ENCODE assay signal across 8 mouse cellular contexts in genomic region chr11:17160242-17160641, GRCm38 (mm10). TPM values are rescaled to one million over a fixed set of nuclear protein-coding genes. Genes with fewer than 3 reads are reported as not detected.
DNase-seq lines count a peak whose midpoint lies in the region; ATAC-seq and TF ChIP-seq lines count a peak whose summit lies in the region.

No protein-coding gene starts in this region.

- no peak for ATAC-seq in kidney, embryonic 14.5 days (ENCODE audit: low FRiP score, low TSS enrichment)
- 0 out of 2 replicates have a peak, but pooled peaks have one; percentile 39 for ATAC-seq in midbrain, postnatal 0 days (ENCODE audit: low FRiP score)

- peak overlapping the region; percentile 88 for H3ac ChIP-seq in C2C12 (ENCODE audit: control insufficient read depth, insufficient read length, low read depth)

- 3% methylated on average over 12 of the region's 12 CpGs for whole genome bisulfite sequencing in embryonic facial prominence, embryonic 10.5 days
- WGBS in heart, embryonic 10.5 days, result 2% methylated on average over 12 of the region's 12 CpGs
- WGBS in kidney, embryonic 14.5 days, result 1% methylated on average over 12 of the region's 12 CpGs
- WGBS in midbrain, postnatal 0 days, result 3% methylated on average over 12 of the region's 12 CpGs

- peak overlapping the region; percentile 85 for H3K9ac ChIP-seq in kidney, embryonic 14.5 days (ENCODE audit: low read depth, low read length)
- H3K9ac ChIP-seq in midbrain, postnatal 0 days (replicated peaks; ENCODE audit: low read length, poor library complexity, severe bottlenecking), result peak overlapping the region; percentile 99

- peak overlapping the region; percentile 84 for H3K4me3 ChIP-seq in C2C12 (ENCODE audit: insufficient read depth, poor library complexity, severe bottlenecking)
- peak overlapping the region; percentile 73 for H3K4me3 ChIP-seq in embryonic facial prominence, embryonic 10.5 days
- peak overlapping the region; percentile 98 for H3K4me3 ChIP-seq in heart, embryonic 10.5 days
- H3K4me3 ChIP-seq in kidney, embryonic 14.5 days (ENCODE audit: low read length), result peak overlapping the region; percentile 65
- H3K4me3 ChIP-seq in midbrain, postnatal 0 days (ENCODE audit: low read depth, low read length), result peak overlapping the region; percentile 100

- H3K4me2 ChIP-seq in kidney, embryonic 14.5 days (replicated peaks; ENCODE audit: low read depth, low read length), result peak overlapping the region; percentile 70
- H3K4me2 ChIP-seq in midbrain, postnatal 0 days (ENCODE audit: low read depth, low read length, poor library complexity, severe bottlenecking), result peak overlapping the region; percentile 54

- TF ChIP-seq CTCF in C2C12 (IDR thresholded peaks at IDR 0.05; ENCODE audit: control insufficient read depth, insufficient read depth, insufficient read length), result no peak
- peak; percentile 84 for TF ChIP-seq CTCF in midbrain, postnatal 0 days (IDR thresholded peaks at IDR 0.05)

- H3K4me1 ChIP-seq in embryonic facial prominence, embryonic 10.5 days, result peaks cover 23% of the 10 kb centered on the region
- H3K4me1 ChIP-seq in heart, embryonic 10.5 days, result peaks cover 15% of the 10 kb centered on the region
- H3K4me1 ChIP-seq in kidney, embryonic 14.5 days (ENCODE audit: control insufficient read depth, insufficient read depth, low read length), result peaks cover 19% of the 10 kb centered on the region; the same call in 1 of the 2 replicates
- peaks cover 11% of the 10 kb centered on the region; the same call in 1 of the 2 replicates for H3K4me1 ChIP-seq in midbrain, postnatal 0 days (ENCODE audit: insufficient read depth, low read length)

- peaks cover 66% of the 10 kb centered on the region for H3K79me2 ChIP-seq in C2C12 (ENCODE audit: control insufficient read depth, insufficient read depth)

- no peaks in the 10 kb centered on the region for H3K27me3 ChIP-seq in C2C12 (ENCODE audit: control insufficient read depth, insufficient read depth, insufficient read length)
- H3K27me3 ChIP-seq in embryonic facial prominence, embryonic 10.5 days (replicated peaks; ENCODE audit: low read depth, poor library complexity, severe bottlenecking), result no peaks in the 10 kb centered on the region
- H3K27me3 ChIP-seq in heart, embryonic 10.5 days (ENCODE audit: insufficient read depth, poor library complexity, severe bottlenecking), result no peaks in the 10 kb centered on the region
- H3K27me3 ChIP-seq in kidney, embryonic 14.5 days (ENCODE audit: control insufficient read depth, insufficient read depth, low read length), result no peaks in the 10 kb centered on the region
- no peaks in the 10 kb centered on the region for H3K27me3 ChIP-seq in midbrain, postnatal 0 days (ENCODE audit: insufficient read depth, low read length)
- no peaks in the 10 kb centered on the region for H3K27me3 ChIP-seq in splenic B cell, adult 2 months (ENCODE audit: control insufficient read depth, insufficient read depth, low read length, poor library complexity, severe bottlenecking)

- DNase-seq in adrenal gland, postnatal 10 days, result peak; percentile 59
- DNase-seq in embryonic facial prominence, embryonic 10.5 days (ENCODE audit: low spot score), result peak; percentile 61
- DNase-seq in heart, embryonic 10.5 days (ENCODE audit: low spot score), result peak; percentile 81
- DNase-seq in liver, result peak; percentile 66
- DNase-seq in midbrain, postnatal 0 days (ENCODE audit: low spot score), result peak; percentile 86
- peak; percentile 66 for DNase-seq in splenic B cell, adult 2 months (ENCODE audit: low read depth, low spot score)

- H3K27ac ChIP-seq in embryonic facial prominence, embryonic 10.5 days (replicated peaks), result peak overlapping the region; percentile 90
- H3K27ac ChIP-seq in heart, embryonic 10.5 days, result peak overlapping the region; percentile 97
- H3K27ac ChIP-seq in kidney, embryonic 14.5 days (ENCODE audit: low read depth, low read length), result peak overlapping the region; percentile 94
- peak overlapping the region; percentile 99 for H3K27ac ChIP-seq in midbrain, postnatal 0 days (ENCODE audit: low read depth, low read length)

- no peaks in the 10 kb centered on the region for H3K9me3 ChIP-seq in embryonic facial prominence, embryonic 10.5 days
- no peaks in the 10 kb centered on the region for H3K9me3 ChIP-seq in heart, embryonic 10.5 days
- H3K9me3 ChIP-seq in kidney, embryonic 14.5 days (ENCODE audit: control insufficient read depth, low read length), result no peaks in the 10 kb centered on the region
- H3K9me3 ChIP-seq in midbrain, postnatal 0 days (ENCODE audit: low read length), result no peaks in the 10 kb centered on the region

- peaks cover 3% of the 10 kb centered on the region for H3K36me3 ChIP-seq in C2C12 (ENCODE audit: control insufficient read depth, insufficient read depth)
- H3K36me3 ChIP-seq in embryonic facial prominence, embryonic 10.5 days (replicated peaks), result no peaks in the 10 kb centered on the region
- no peaks in the 10 kb centered on the region for H3K36me3 ChIP-seq in heart, embryonic 10.5 days
- H3K36me3 ChIP-seq in kidney, embryonic 14.5 days (ENCODE audit: control insufficient read depth, insufficient read depth, low read length), result no peaks in the 10 kb centered on the region
- H3K36me3 ChIP-seq in midbrain, postnatal 0 days (ENCODE audit: insufficient read depth, low read length), result no peaks in the 10 kb centered on the region
- no peaks in the 10 kb centered on the region for H3K36me3 ChIP-seq in splenic B cell, adult 2 months (ENCODE audit: control insufficient read depth, insufficient read depth, low read length, poor library complexity, severe bottlenecking)

- H3K79me3 ChIP-seq in C2C12 (ENCODE audit: low read depth), result peaks cover 58% of the 10 kb centered on the region

TF ChIP-seq in C2C12, 6 proteins besides CTCF, POLR2A, EP300 and RAD21:
- TF ChIP-seq FOSL1 (IDR thresholded peaks at IDR 0.05; ENCODE audit: insufficient read depth, low read length, poor library complexity, severe bottlenecking), result no peak
- no peak for TF ChIP-seq CEBPB (IDR thresholded peaks at IDR 0.05; ENCODE audit: low read depth)
- TF ChIP-seq MYOD1 (IDR thresholded peaks at IDR 0.05; ENCODE audit: control insufficient read depth, insufficient read length, low read depth), result no peak
- TF ChIP-seq MYOG (IDR thresholded peaks at IDR 0.05; ENCODE audit: control insufficient read depth, extremely low read depth, insufficient read length), result no peak
- TF ChIP-seq USF1 (IDR thresholded peaks at IDR 0.05; ENCODE audit: low read depth), result no peak
- no peak for TF ChIP-seq MAX (IDR thresholded peaks at IDR 0.05)

RNA-seq across cellular contexts. Expression of gene Ppp3r1, which starts 1.2 kb away (rescaled TPM):
- 34.6 TPM for polyA plus RNA-seq in C2C12 (2012; fragmentation: generic; extraction: Trizol)
- total RNA-seq in adrenal gland, postnatal 10 days (2021), result 10 to 100 TPM; 89.5 to 97.4 TPM
- 75.6 and 77.3 TPM in 2 replicates for polyA plus RNA-seq in embryonic facial prominence, embryonic 10.5 days (2016; fragmentation: Nextera tagmentation; extraction: Ambion mirVana)
- 75.1 and 76.7 TPM in 2 replicates for polyA plus RNA-seq in heart, embryonic 10.5 days (2016; fragmentation: Nextera tagmentation; extraction: Ambion mirVana)
- polyA plus RNA-seq in kidney, embryonic 14.5 days (2014; fragmentation: Nextera tagmentation; extraction: Ambion mirVana), result 61.8 and 89.3 TPM in 2 replicates
- 125 and 136 TPM in 2 replicates for total RNA-seq in midbrain, postnatal 0 days (2014; rRNA removed)
- polyA plus RNA-seq in midbrain, postnatal 0 days (2015; fragmentation: Nextera tagmentation; extraction: Ambion mirVana), result 253 and 268 TPM in 2 replicates

RNA-seq across cellular contexts. Expression of gene Wdr92, which starts 21.7 kb away (rescaled TPM):
- 13.6 TPM for polyA plus RNA-seq in C2C12 (2012; fragmentation: generic; extraction: Trizol)
- 10 to 100 TPM; 13.7 to 14.6 TPM for total RNA-seq in adrenal gland, postnatal 10 days (2021)
- polyA plus RNA-seq in embryonic facial prominence, embryonic 10.5 days (2016; fragmentation: Nextera tagmentation; extraction: Ambion mirVana), result 29.5 and 30.1 TPM in 2 replicates
- polyA plus RNA-seq in heart, embryonic 10.5 days (2016; fragmentation: Nextera tagmentation; extraction: Ambion mirVana), result 22.8 and 27.6 TPM in 2 replicates
- 28.8 and 31.2 TPM in 2 replicates for polyA plus RNA-seq in kidney, embryonic 14.5 days (2014; fragmentation: Nextera tagmentation; extraction: Ambion mirVana)
- 10.5 and 14.8 TPM in 2 replicates for total RNA-seq in midbrain, postnatal 0 days (2014; rRNA removed)
- 13.1 and 13.4 TPM in 2 replicates for polyA plus RNA-seq in midbrain, postnatal 0 days (2015; fragmentation: Nextera tagmentation; extraction: Ambion mirVana)

RNA-seq across cellular contexts. Expression of gene Pno1, which starts 51.1 kb away (rescaled TPM):
- 48.5 TPM for polyA plus RNA-seq in C2C12 (2012; fragmentation: generic; extraction: Trizol)
- 10 to 100 TPM; 35.0 to 38.5 TPM for total RNA-seq in adrenal gland, postnatal 10 days (2021)
- 118 and 128 TPM in 2 replicates for polyA plus RNA-seq in embryonic facial prominence, embryonic 10.5 days (2016; fragmentation: Nextera tagmentation; extraction: Ambion mirVana)
- 95.4 and 114 TPM in 2 replicates for polyA plus RNA-seq in heart, embryonic 10.5 days (2016; fragmentation: Nextera tagmentation; extraction: Ambion mirVana)
- 93.0 and 103 TPM in 2 replicates for polyA plus RNA-seq in kidney, embryonic 14.5 days (2014; fragmentation: Nextera tagmentation; extraction: Ambion mirVana)
- total RNA-seq in midbrain, postnatal 0 days (2014; rRNA removed), result 29.0 and 30.2 TPM in 2 replicates
- polyA plus RNA-seq in midbrain, postnatal 0 days (2015; fragmentation: Nextera tagmentation; extraction: Ambion mirVana), result 51.5 and 53.5 TPM in 2 replicates
